ENCODE assay signal across 9 mouse cellular contexts in the genomic region with DNA sequence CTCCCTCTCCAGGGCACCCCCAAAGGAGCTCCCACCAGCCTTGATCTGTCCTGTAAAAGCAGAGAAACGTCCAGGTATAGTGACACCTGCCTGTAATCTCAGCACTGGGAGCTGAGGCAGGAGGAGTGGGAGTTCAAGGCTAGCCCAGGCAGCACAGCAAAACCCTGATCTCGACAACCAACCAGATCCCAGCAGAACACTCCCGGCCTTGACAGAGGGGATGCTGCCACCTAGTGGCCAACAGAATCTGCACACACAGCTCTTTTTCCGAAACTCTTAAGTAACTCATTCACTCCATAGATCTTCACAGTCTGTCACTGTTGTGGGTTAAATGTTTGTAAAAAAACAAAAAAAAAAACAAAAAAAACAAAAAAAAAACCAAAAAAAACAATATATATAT. TPM values are rescaled to one million over a fixed set of nuclear protein-coding genes. Genes with fewer than 3 reads are reported as not detected.
DNase-seq lines count a peak whose midpoint lies in the region; ATAC-seq and TF ChIP-seq lines count a peak whose summit lies in the region.
"Had no signal": no experiment of that assay in that cellular context is flagged by ENCODE, and none has a peak within 500 bp of the region (broad histone marks: within the 10 kb centered on the region; RNA-seq: fewer than 3 reads in every experiment).

No protein-coding gene starts in this region.

- 6% methylated on average over 4 of the region's 4 CpGs for WGBS in forebrain, embryonic 12.5 days

- no peak overlapping the region for H3K4me3 ChIP-seq in G1E (ENCODE audit: low read depth, low read length)
- no peak overlapping the region for H3K4me3 ChIP-seq in forebrain, embryonic 12.5 days (replicated peaks)
- no peak overlapping the region for H3K4me3 ChIP-seq in layer of hippocampus, adult 2 months
- H3K4me3 ChIP-seq: heart, embryonic 15.5 days had no signal

- peaks cover 2% of the 10 kb centered on the region; the same call in 1 of the 2 replicates for H3K27me3 ChIP-seq in G1E (ENCODE audit: insufficient read depth, low read length)
- H3K27me3 ChIP-seq in forebrain, embryonic 12.5 days: no peaks in the 10 kb centered on the region
- H3K27me3 ChIP-seq: heart, embryonic 15.5 days had no signal

- no peak overlapping the region for H3K9ac ChIP-seq in forebrain, embryonic 12.5 days
- H3K9ac ChIP-seq: heart, embryonic 15.5 days had no signal

- no peak overlapping the region for H3K4me2 ChIP-seq in forebrain, embryonic 12.5 days
- H3K4me2 ChIP-seq: heart, embryonic 15.5 days had no signal

- DNase-seq in G1E (ENCODE audit: low spot score): peak; percentile 79
- peak; percentile 59 for DNase-seq in c-Kit-positive CD71-positive TER-119-positive erythroid progenitor cells, embryonic 14.5 days (ENCODE audit: low spot score)
- DNase-seq in heart, postnatal 4 days: peak; percentile 80
- peak; percentile 63 to 86 for DNase-seq in layer of hippocampus, adult 2 months (ENCODE audit: low spot score in 2 of 2)
- peak; percentile 77 for DNase-seq in lung, postnatal 25 days (ENCODE audit: low spot score)
- DNase-seq in retina, embryonic 14.5 days (ENCODE audit: low spot score): peak; percentile 84
- peak; percentile 83 for DNase-seq in thymus, postnatal 25 days

- TF ChIP-seq CTCF in G1E (IDR thresholded peaks at IDR 0.05; ENCODE audit: low read depth, low read length): peak; percentile 73
- peak; percentile 97 for TF ChIP-seq CTCF in layer of hippocampus, adult 2 months (conservative IDR thresholded peaks at IDR 0.05)

- no peaks in the 10 kb centered on the region for H3K4me1 ChIP-seq in G1E (ENCODE audit: insufficient read depth, low read depth, low read length)
- no peaks in the 10 kb centered on the region for H3K4me1 ChIP-seq in forebrain, embryonic 12.5 days

- H3K27ac ChIP-seq in forebrain, embryonic 12.5 days: no peak overlapping the region
- no peak overlapping the region for H3K27ac ChIP-seq in layer of hippocampus, adult 2 months
- H3K27ac ChIP-seq: heart, embryonic 15.5 days had no signal

- ATAC-seq in G1E (ENCODE audit: extremely low read depth, insufficient number of reproducible peaks, low FRiP score, poor library complexity, severe bottlenecking): peak; percentile 68
- peak; percentile 70 for ATAC-seq in forebrain, embryonic 12.5 days (ENCODE audit: low FRiP score)

- H3K36me3 ChIP-seq in G1E (replicated peaks): no peaks in the 10 kb centered on the region
- no peaks in the 10 kb centered on the region for H3K36me3 ChIP-seq in forebrain, embryonic 12.5 days (replicated peaks)
- H3K36me3 ChIP-seq: heart, embryonic 15.5 days had no signal

- H3K9me3 ChIP-seq in G1E (replicated peaks): no peaks in the 10 kb centered on the region
- no peaks in the 10 kb centered on the region for H3K9me3 ChIP-seq in forebrain, embryonic 12.5 days
- H3K9me3 ChIP-seq: heart, embryonic 15.5 days had no signal

RNA-seq across cellular contexts. Expression of a gene that starts 12.2 kb away (rescaled TPM):
- total RNA-seq in G1E (2014; fragmentation: Nextera tagmentation) (0.34 and 0.75 TPM in 2 replicates), G1E (2017) (0.06 and 0.16 TPM in 2 replicates)
- not detected in 2 replicates for polyA plus RNA-seq in G1E (2012)
- polyA plus RNA-seq in forebrain, embryonic 12.5 days (2016; fragmentation: Nextera tagmentation; extraction: Ambion mirVana): 2.9 and 3.2 TPM in 2 replicates
- 10 to 100 TPM; 13.8 to 14.2 TPM for total RNA-seq in heart, postnatal 4 days (2021)
- total RNA-seq in layer of hippocampus, adult 2 months (2021): 100 to 1,000 TPM; 147 to 150 TPM

RNA-seq across cellular contexts. Expression of a gene that starts 28.3 kb away (rescaled TPM):
- total RNA-seq in G1E (2014; fragmentation: Nextera tagmentation) (22.5 and 24.7 TPM in 2 replicates), G1E (2017) (20.2 and 22.5 TPM in 2 replicates)
- polyA plus RNA-seq in G1E (2012): 18.2 and 19.7 TPM in 2 replicates
- polyA plus RNA-seq in forebrain, embryonic 12.5 days (2016; fragmentation: Nextera tagmentation; extraction: Ambion mirVana): 20.3 and 22.6 TPM in 2 replicates
- 1 to 10 TPM; 9.0 to 9.4 TPM for total RNA-seq in heart, postnatal 4 days (2021)
- total RNA-seq in layer of hippocampus, adult 2 months (2021): 10 to 100 TPM; 11.3 to 12.8 TPM

RNA-seq across cellular contexts. Expression of a gene that starts 42.4 kb away (rescaled TPM):
- not detected in 2 replicates for total RNA-seq in G1E (2014; fragmentation: Nextera tagmentation)
- not detected in 2 replicates for total RNA-seq in G1E (2017)
- polyA plus RNA-seq in G1E (2012): 0.02 TPM in 1 of 2 replicates, not detected in the other
- 3.8 and 4.3 TPM in 2 replicates for polyA plus RNA-seq in forebrain, embryonic 12.5 days (2016; fragmentation: Nextera tagmentation; extraction: Ambion mirVana)
- not detected for total RNA-seq in heart, postnatal 4 days (2021)
- total RNA-seq in layer of hippocampus, adult 2 months (2021): 10 to 100 TPM; 63.9 to 65.4 TPM
- polyA plus RNA-seq: heart, embryonic 15.5 days had no signal

Comparison
In these comparisons a context has a peak if more than half of its experiments do, and no peak if none do; other contexts are left out.
1. RNA of a gene that starts 12.2 kb away (total RNA-seq): 147 to 150 TPM in layer of hippocampus, adult 2 months; 13.8 to 14.2 TPM in heart, postnatal 4 days and 0.06 to 0.75 TPM in G1E; every median in the first group is over 4 times any median in the second.
2. RNA of a gene that starts 42.4 kb away (total RNA-seq): 63.9 to 65.4 TPM in layer of hippocampus, adult 2 months; not detected in G1E and not detected in heart, postnatal 4 days; every median in the first group is over 10 times any median in the second.
3. Peak in every context shown above with its lines, with median percentiles within 50 percentile points of each other: DNase-seq.